Mouse (Mus musculus) macrophage (primary cell): ENCODE results near the gene Hjurp. TPM values are rescaled to one million over a fixed set of nuclear protein-coding genes. Genes with fewer than 3 reads are reported as not detected.

ENCODE experiments used
- H3K27ac ChIP-seq: fragments of 350-480 bp; formaldehyde crosslinking; 2 replicates; pipeline ENCODE4 v1.9.0; 2021
- H3K36me3 ChIP-seq: fragments of 350-480 bp; formaldehyde crosslinking; 2 replicates; pipeline ENCODE4 v1.9.0; 2021; ENCODE audit errors: inconsistent target
- H3K4me3 ChIP-seq: fragments of 350-480 bp; formaldehyde crosslinking; 2 replicates; pipeline ENCODE4 v1.9.0; 2021; ENCODE audit errors: inconsistent target
- H3K79me2 ChIP-seq: fragments of 350-480 bp; formaldehyde crosslinking; 2 replicates; pipeline ENCODE4 v1.9.0; 2021; ENCODE audit errors: inconsistent target
- WGBS: methylation state at CpG from one replicate; pipeline ENCODE4 v1.1.7; 2026; ENCODE audit warnings: inconsistent platforms; ENCODE audit not compliant: missing documents; 5-methylcytosine and 5-hydroxymethylcytosine counted together
- polyA plus RNA-seq: library from polyadenylated mRNA; stranded (reverse); fragments of 250-400 nt; gene quantifications from 3 replicates; pipeline ENCODE4 v1.2.4, GENCODE M21; 2018; ENCODE audit warnings: inconsistent platforms

Gene Hjurp
- polyA plus RNA-seq, 1 experiment from 2014 or later: 11.5 TPM

DNA sequence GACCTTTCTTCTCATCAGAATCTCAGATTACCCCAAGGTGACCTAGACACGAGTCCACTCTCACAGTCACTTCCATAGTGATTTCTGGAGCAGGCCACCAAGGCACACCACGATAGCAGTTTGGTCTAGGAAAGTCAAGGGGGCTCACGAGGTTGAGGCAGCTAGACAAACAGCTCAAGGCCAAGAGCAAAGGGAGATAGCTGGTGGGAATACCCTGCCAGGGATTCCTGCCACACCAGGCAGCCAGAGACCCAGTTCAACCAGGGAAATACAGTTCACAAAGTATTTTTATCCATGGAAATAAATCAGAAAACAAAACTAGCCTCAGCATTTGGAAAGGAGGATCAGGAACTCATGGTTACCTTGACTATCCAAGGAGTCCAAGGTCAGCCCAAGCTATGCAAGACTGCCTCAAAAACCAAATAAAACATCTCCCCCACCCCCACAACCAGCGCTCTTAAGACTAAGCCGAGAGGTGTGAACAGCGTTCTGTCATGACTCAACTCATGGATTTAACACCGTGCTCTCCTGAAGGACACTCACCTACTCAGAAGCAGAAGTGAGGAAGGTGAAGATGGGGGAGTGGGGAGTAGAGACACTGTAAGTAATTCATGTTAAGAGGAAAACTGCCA lies 13.1 kb downstream of the Hjurp start:
- Histone ChIP-seq H3K4me3 (no peak overlapping the region), H3K36me3 (peaks cover 68% of the 10 kb centered on the region), H3K79me2 (no peaks in the 10 kb centered on the region), H3K27ac (no peak overlapping the region)
- WGBS: 93% methylated on average over 7 of the region's 7 CpGs

DNA sequence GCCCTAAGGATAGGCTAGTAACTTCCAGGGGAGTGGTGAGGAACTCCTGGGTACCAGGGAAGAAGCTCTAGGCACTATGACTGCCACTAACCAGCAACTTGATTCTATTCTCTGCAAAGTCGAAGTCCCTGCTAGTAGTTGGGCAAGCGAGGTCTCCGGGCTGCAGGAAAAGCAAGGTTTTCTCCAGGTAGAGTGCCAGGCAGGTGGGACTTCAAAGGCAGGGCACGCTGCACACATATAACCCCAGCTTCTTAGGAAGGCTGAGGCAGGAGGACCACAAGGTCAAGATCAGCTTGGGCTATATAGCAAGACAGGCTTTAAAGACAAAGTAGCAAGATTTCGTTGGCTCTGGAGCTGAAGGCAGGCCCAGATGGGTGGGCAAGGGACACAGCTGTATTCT lies 13.7 kb downstream of the Hjurp start:
- Histone ChIP-seq H3K36me3 (peaks cover 62% of the 10 kb centered on the region), H3K27ac (no peak overlapping the region), H3K79me2 (no peaks in the 10 kb centered on the region), H3K4me3 (no peak overlapping the region)
- 92% methylated on average over 5 of the region's 5 CpGs for WGBS

DNA sequence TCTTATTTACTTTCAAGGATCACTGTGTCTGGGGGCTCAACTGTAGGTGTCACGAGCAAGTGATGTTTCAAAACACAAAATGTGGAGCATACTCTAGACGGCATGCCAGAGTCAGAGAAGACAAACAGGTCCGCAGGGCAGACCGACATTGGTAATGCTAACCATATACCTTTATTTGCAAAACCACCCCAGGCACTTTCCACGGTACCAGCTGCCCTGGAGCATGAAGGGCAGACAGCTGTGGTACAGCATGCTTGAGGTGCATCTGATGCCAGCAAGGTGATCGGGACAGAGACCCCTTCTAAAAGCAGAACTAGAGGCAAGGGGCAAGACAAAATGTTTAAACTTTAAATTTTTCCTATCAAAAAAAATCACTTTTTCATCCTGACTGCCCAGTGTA lies 14.5 kb downstream of the Hjurp start:
- 73% methylated on average over 6 of the region's 6 CpGs for WGBS
- H3K36me3 ChIP-seq: peaks cover 54% of the 10 kb centered on the region
- no peak overlapping the region for H3K4me3 ChIP-seq
- no peak overlapping the region for H3K27ac ChIP-seq
- no peaks in the 10 kb centered on the region for H3K79me2 ChIP-seq

DNA sequence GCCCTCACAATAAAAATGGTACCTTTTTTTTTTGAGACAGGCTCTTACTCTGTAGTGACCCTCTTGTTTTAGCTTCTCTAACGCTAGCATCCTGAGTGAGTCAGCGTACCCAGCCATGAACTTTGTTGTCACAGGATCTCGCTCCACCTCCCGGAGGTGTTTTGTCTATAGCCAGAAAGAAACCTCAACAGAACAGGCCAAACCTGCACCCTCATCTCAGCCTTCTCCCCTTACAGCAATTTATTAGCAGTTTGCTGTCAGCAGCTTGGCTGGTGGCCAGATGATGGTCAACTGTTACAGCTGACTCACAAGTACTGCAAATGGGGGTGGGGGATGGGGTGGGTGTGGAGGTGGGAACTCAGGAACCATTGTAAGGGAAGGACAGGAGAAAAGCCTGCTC lies 15.2 kb downstream of the Hjurp start:
- Histone ChIP-seq H3K79me2 (no peaks in the 10 kb centered on the region), H3K4me3 (no peak overlapping the region), H3K27ac (no peak overlapping the region), H3K36me3 (peaks cover 47% of the 10 kb centered on the region)
- 48% methylated on average over 4 of the region's 4 CpGs for WGBS

DNA sequence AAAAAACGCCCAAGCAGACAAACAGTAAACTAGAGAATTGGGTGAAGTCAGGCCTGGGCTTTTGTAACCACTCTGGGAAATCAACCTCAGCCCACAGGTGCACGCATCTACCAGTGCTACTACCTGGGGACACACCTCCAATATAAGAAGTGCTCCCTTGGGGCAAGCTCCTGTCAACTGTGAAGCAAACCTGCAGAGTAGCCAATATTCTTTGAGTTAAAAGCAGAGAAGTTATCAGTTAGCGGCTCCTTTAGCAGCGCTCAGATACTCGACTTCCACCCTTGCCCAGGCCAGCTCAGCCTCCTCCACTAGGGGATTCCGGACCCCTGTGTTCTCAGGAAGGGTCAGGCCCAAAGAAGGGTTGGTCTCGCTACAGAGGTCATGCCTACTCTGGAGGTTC lies 15.7 kb downstream of the Hjurp start:
- Histone ChIP-seq H3K36me3 (peaks cover 41% of the 10 kb centered on the region), H3K4me3 (no peak overlapping the region), H3K79me2 (no peaks in the 10 kb centered on the region), H3K27ac (no peak overlapping the region)
- WGBS: 88% methylated on average over 7 of the region's 7 CpGs

DNA sequence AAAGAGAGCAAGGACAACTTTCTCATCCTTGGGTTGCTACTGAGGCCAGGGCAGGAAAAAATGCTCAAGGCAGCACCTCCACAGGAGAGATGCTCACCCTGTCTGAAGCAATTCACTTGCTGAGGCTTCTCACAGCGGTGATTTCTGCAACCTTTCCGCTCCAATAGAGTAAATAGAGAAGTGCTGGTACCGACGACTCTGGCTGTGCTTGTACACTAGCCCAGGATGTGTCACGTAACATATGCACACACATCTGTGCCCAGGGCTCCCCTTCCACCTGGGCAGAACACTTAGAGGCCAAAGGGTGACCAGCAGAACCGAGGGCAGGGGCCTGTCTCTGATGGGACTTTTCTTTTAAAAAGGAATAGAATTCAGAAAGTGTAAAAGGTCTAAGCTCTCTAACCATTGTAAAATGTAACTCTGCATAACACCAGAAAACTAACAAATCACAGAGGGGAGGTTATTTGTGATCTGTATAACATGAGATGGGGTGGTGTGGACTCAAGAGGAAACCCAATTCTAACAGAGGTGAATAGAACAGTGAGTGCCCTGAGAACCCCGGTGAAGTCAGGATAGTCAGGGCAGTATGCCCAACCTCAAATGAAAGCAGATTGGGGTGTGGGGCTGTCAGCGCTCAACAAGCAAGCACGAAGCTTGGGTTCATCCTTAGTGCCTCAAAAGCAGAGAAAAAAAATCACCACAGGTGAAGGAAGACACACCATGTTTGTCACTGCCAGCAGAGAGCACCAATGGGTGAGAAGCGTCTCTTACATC lies 16.6 kb downstream of the Hjurp start:
- Histone ChIP-seq H3K79me2 (no peaks in the 10 kb centered on the region), H3K4me3 (no peak overlapping the region), H3K27ac (no peak overlapping the region), H3K36me3 (peaks cover 32% of the 10 kb centered on the region)
- 63% methylated on average over 10 of the region's 10 CpGs for WGBS

DNA sequence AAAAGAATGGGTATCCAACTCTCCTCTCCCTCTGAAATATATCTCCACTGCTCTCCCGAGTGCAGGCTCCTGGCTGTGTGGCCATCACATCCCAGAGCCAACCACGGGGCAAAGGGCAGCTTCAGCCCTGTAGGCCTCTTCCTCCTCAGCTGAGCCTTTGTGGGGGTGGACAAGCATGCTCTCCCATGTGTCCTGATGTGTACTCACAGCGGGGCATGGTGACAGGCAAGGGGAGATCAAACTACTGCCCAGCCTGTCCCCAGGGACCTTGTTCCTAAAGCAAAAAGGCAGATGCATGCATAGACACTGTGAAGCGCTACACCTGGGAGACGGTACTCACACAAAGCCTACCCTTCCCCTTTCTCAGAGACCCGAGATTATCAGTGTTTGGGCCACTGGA lies 17.3 kb downstream of the Hjurp start:
- no peak overlapping the region for H3K27ac ChIP-seq
- H3K36me3 ChIP-seq: peaks cover 25% of the 10 kb centered on the region
- H3K79me2 ChIP-seq: no peaks in the 10 kb centered on the region
- H3K4me3 ChIP-seq: no peak overlapping the region
- WGBS: 82% methylated on average over 6 of the region's 6 CpGs

DNA sequence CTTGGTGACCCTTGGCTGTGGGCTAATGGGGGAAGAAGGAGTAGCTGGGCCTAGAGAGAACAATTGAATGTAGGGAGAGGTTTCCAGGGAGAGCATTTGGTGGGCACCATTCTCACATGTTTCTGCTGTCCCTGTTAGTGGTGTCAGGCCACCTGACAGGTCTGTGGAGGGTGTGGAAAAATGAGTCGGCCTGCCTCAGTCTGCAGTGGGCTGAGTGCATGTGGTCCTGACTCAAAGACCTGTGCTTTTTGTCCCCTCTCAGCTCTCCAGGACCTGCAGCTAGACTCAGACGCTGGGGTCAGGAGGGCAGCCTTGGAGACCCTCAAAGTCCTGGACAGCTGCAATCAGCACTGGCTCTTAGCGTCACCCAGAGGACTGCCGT lies 17.8 kb downstream of the Hjurp start:
- WGBS: 85% methylated on average over 4 of the region's 4 CpGs
- Histone ChIP-seq H3K4me3 (no peak overlapping the region), H3K27ac (no peak overlapping the region), H3K79me2 (no peaks in the 10 kb centered on the region), H3K36me3 (peaks cover 20% of the 10 kb centered on the region)

DNA sequence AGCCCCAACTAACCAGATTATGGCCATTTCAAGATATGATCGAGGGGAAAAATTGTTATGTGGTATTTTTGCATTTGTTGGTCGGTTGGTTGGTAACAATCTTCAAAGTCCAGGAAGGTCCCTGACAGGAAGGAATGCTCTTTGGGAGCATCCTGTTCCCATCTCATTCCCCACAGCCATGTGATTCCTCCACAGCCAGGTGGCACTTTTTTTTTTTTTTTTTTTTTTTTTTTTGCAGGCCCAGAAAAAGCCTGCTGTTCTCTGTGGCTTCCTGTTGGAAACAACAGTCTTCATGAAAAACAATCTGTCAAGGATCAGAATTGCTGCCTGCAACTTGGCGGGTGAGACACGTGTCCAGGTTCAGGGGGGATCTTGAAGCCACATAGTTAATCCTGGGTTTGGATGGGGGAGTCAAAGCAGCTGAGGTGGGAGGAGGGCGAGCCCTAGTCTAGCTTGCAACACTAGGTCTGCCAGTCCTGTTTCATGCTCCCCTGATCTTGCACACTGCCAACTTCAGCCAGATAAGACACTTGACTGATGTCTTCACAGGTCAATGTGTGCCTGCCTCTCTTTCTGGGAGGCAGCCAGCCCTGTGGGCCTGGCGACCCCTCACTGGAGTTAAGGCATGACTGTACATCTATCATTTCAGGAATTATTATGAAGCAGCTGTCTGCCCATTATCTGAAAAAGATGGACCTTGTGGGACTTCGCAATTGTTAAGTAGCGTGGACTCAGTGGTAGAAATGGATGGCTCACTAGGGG lies 18.4 kb downstream of the Hjurp start:
- no peak overlapping the region for H3K4me3 ChIP-seq
- H3K36me3 ChIP-seq: peaks cover 15% of the 10 kb centered on the region
- WGBS: 51% methylated on average over 8 of the region's 8 CpGs
- H3K79me2 ChIP-seq: no peaks in the 10 kb centered on the region
- no peak overlapping the region for H3K27ac ChIP-seq

DNA sequence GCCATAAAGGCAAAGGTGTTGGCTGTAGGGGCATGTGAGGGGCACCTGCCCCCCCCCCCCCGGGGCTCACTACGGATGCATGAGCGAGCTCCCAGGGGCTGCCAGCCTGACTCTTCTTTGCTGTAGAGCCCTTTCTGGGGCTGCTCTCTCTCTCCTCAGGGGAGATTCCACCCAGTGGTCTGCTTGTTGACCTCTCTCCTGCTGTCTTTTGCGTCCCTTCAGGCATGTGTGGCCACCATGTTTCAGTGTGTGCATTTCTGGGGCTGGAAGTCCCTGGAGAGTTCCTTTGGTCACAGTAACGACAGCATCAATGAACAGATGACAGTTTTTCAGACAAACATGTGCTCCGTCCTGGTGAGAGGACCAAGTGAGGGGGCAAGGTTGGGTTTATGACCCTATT lies 19.1 kb downstream of the Hjurp start:
- WGBS: 72% methylated on average over 6 of the region's 6 CpGs
- Histone ChIP-seq H3K27ac (no peak overlapping the region), H3K36me3 (peaks cover 8% of the 10 kb centered on the region), H3K4me3 (no peak overlapping the region), H3K79me2 (no peaks in the 10 kb centered on the region)

DNA sequence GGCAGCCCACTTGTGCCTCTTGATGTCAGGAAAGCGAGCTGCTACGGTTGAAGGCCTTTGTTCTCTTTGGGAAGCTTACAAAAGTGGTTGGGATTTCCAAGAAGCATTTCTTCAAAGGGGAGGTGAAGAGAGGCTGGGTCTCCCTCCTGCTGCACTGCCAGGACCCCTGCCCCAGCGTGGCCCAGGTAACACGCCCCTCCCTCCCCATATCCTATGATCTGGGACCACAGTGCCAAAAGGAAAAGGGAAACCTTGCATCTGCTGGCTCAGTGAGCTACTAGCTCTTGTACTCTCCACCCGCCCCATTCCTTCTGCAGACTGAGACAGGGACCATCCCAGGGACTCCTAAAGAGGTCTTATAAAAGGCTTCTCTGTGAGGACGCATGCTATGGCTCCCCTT lies 19.8 kb downstream of the Hjurp start:
- H3K79me2 ChIP-seq: no peaks in the 10 kb centered on the region
- H3K36me3 ChIP-seq: peaks cover under 1% of the 10 kb centered on the region; the same call in 1 of the 2 replicates
- H3K4me3 ChIP-seq: no peak overlapping the region
- 85% methylated on average over 6 of the region's 6 CpGs for WGBS
- no peak overlapping the region for H3K27ac ChIP-seq

DNA sequence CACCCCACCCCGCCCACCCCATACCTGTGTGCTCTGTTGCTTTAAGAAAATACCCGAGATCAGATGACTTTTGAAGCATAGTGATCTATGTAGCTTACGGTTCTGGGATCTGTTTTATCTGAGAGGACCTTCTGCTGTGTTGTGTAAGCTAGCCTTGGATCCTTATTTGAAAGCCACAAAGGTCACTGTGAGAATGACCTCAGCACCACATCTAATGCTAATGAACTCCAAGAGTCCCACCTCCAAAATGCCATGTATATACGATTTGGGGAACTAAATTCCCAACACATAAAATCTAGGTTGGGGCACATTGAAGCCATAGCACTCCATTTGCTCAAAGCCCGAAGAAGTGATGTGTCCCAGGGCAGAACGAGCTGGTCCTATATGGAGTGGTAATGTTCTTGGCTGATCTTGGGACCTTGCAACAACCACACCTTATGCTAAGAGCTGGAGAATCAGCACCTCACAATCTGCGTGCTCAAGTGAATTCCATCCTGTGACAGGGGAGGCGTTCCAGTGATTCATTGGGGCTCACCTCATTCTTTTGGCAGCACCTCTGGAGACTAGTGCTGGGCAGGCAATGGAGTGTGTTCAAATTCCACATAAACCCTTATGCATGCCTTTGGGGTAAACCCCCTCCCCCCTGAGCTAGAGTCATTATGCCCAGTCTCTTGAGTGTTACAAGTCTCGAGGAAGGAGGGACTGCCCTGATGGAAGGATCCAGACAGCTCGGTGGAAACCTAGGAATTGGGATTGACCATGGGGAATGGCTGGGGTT lies 20.4 kb downstream of the Hjurp start:
- 83% methylated on average over 10 of the region's 10 CpGs for WGBS

DNA sequence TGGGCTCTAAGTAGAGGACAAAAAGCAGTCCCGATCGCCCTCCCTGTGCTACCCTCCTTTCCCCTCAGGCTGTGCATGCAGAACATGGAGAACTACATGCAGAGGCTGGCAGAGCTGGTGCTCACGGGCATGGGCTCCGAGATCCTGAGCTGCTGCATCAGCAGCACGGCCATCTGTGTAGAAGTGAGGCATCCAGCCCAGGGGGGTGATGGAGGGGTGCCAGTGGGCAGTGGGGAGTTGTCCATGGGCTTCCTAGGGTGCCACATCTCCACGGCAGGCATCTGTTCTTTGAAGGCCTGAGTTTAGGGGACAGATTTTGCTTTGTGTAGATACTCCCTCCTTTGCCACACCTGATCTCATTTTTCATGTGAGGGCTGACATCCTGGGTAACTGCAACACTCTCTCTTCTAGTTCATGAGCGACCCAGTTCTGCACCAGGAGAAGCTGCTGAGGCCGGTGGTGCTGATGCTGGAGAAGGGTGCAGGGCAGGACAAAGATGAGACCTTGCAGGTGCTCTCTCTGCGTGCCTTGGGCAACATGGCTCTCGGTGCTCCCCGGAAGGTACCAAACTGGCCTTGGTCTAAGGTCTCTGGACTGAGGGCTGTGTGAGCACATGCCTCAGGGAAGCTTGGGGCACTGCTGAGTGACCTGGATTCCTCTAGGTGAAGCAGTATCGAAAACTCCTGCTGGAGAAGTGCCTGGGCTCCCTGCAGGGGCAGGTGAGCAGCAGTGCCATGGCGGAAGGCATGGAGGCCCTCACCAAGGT lies 21.3 kb downstream of the Hjurp start:
- Histone ChIP-seq H3K27ac (no peak overlapping the region), H3K36me3 (no peaks in the 10 kb centered on the region), H3K79me2 (no peaks in the 10 kb centered on the region), H3K4me3 (no peak overlapping the region)
- 85% methylated on average over 13 of the region's 13 CpGs for WGBS

More for the DNA sequence above, 20.4 kb downstream of the Hjurp start:
- Histone ChIP-seq H3K79me2 (no peaks in the 10 kb centered on the region), H3K36me3 (no peaks in the 10 kb centered on the region), H3K27ac (no peak overlapping the region), H3K4me3 (no peak overlapping the region)

DNA sequence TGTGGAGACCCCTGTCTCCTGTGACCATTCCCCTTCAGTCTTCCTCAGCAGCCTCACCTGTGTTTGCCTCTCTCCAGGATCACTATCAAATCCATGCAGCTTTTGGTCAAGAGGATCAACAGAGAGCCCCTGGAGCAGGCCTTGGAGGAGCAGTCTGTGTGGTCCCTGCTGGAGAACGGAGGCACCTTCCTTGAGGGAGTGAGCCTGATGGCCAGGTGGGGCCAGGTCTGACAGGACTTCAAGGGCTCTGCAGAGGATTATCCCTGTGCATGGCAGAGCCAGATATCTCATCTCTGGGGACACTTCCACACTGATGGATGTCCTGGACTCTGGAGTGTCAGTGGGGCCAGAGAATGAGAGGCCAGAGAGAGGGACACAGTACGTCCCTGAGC lies 22.0 kb downstream of the Hjurp start:
- 62% methylated on average over 2 of the region's 2 CpGs for WGBS
- Histone ChIP-seq H3K27ac (no peak overlapping the region), H3K4me3 (no peak overlapping the region), H3K79me2 (no peaks in the 10 kb centered on the region), H3K36me3 (no peaks in the 10 kb centered on the region)
